Mouse (Mus musculus) hindbrain, postnatal 0 days (tissue): ENCODE measurements around the gene Abi3. TPM values are rescaled to one million over a fixed set of nuclear protein-coding genes. Genes with fewer than 3 reads are reported as not detected.
A peak's percentile ranks its signal among the peaks of the same experiment; 100 is the strongest.

Experiments used
- ATAC-seq: fragments of 200-750 bp; cut with Nextera tagmentation; 2 replicates; pipeline ENCODE4 v1.8.0; 2017; ENCODE audit warnings: mild to moderate bottlenecking, moderate TSS enrichment, moderate library complexity
- DNase-seq: peaks from one replicate; pipeline ENCODE4 v3.0.0-alpha.2; 2015; ENCODE audit warnings: low spot score
- H3K27ac ChIP-seq: fragments of 300-500 bp; sonication (generic); 2 replicates; pipeline ENCODE4 v1.5.1; 2014; ENCODE audit warnings: mild to moderate bottlenecking
- H3K27me3 ChIP-seq: fragments of 300-500 bp; sonication (generic); 2 replicates; pipeline ENCODE4 v1.6.1; 2014; ENCODE audit warnings: low read length, mixed read lengths; ENCODE audit not compliant: insufficient read depth
- H3K36me3 ChIP-seq: fragments of 300-500 bp; sonication (generic); 2 replicates; pipeline ENCODE4 v1.6.1; 2014; ENCODE audit warnings: low read length, mixed read lengths; ENCODE audit not compliant: insufficient read depth
- H3K4me1 ChIP-seq: fragments of 300-500 bp; sonication (generic); 2 replicates; pipeline ENCODE4 v1.6.1; 2014; ENCODE audit warnings: antibody characterized with exemption, low read length, mixed read lengths; ENCODE audit not compliant: insufficient read depth
- H3K4me2 ChIP-seq: fragments of 300-500 bp; sonication (generic); 2 replicates; pipeline ENCODE4 v1.6.1; 2014; ENCODE audit warnings: low read depth, mild to moderate bottlenecking, low read length, moderate library complexity, mixed read lengths
- H3K4me3 ChIP-seq: fragments of 300-500 bp; sonication (generic); 2 replicates; pipeline ENCODE4 v1.5.1; 2014; ENCODE audit warnings: low read length
- H3K9ac ChIP-seq: fragments of 300-500 bp; sonication (generic); replicated peaks from 2 replicates; pipeline ENCODE4 v1.6.1; 2014; ENCODE audit warnings: mild to moderate bottlenecking, low read length, moderate library complexity, mixed read lengths
- H3K9me3 ChIP-seq: fragments of 300-500 bp; sonication (generic); 2 replicates; pipeline ENCODE4 v1.6.1; 2016; ENCODE audit warnings: low read length, mixed read lengths
- CTCF ChIP-seq: IDR thresholded peaks from 2 replicates; pipeline ENCODE4 v1.5.1; 2016; ENCODE audit warnings: antibody characterized with exemption, control low read depth, low read depth
- WGBS: fragments of 180-500 bp; shearing (Covaris S2); extraction: QIAGEN DNeasy Blood & Tissue Kit; methylation state at CpG from one replicate; pipeline ENCODE4 v1.1.7; 2014; 5-methylcytosine and 5-hydroxymethylcytosine counted together
- polyA plus RNA-seq: library from polyadenylated mRNA; unstranded; fragments of >200 nt; fragmentation: Nextera tagmentation; extraction: Ambion mirVana; gene quantifications from 2 replicates; pipeline ENCODE4 v1.2.1, GENCODE M21; 2015
- total RNA-seq: library from RNA; depleted of rRNA; stranded (reverse); fragments of >200 nt; gene quantifications from 2 replicates; pipeline ENCODE4 v1.2.3, GENCODE M21; 2014

The Abi3 gene
- total and polyA plus RNA-seq, 2 experiments from 2014 or later, result 1.9 to 3.1 TPM

DNA sequence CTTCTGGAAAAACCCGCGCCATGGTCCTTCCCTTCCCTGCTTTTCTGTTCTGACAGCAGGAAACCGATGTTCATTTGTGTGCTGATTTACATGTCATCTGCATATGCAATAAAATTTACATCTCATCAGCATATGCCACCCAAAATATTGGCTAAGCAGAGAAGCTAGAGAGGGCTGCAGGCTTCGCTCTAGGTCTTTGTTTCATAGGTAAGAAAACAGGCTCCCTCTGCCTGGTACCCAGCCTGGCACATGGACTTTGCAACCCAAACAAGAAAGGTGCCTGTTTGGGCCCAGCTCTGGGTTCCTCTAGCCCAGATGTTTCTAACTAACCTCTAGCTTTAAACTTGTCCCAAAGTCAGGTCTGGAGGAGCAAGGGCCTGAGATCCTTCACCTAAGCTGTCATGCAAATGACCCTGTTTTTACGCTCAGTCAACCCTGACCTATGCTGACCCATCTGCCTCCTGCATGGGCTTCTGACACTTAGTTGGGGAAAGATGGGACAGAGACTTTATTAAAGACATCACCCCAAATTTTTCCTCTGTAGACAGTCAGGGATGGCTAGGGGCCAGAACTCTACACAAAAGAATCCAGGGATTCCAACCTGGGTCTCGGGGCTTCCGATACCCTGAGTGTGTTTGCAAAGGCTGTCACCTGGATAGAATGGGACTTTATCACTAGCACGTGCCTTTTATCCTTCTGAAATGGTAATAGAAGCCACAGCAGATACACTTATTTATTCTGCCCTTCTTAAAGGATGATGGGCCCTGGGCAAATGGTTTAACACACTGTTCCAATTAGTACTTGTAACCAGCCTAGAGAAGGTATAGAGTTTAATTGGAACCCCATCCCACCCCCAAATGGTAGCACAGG is 3.0 kb downstream of the Abi3 start:
- no peak for TF ChIP-seq CTCF
- DNase-seq (no peak), ATAC-seq (no peak)
- no peak overlapping the region for H3K9ac ChIP-seq
- no peak overlapping the region for H3K4me2 ChIP-seq
- peaks cover 7% of the 10 kb centered on the region for H3K27me3 ChIP-seq
- H3K27ac ChIP-seq, result no peak overlapping the region
- peaks cover 9% of the 10 kb centered on the region; the same call in 1 of the 2 replicates for H3K4me1 ChIP-seq
- H3K4me3 ChIP-seq, result no peak overlapping the region
- WGBS, result 63% methylated on average over 8 of the region's 8 CpGs
- H3K9me3 ChIP-seq, result no peaks in the 10 kb centered on the region
- H3K36me3 ChIP-seq, result no peaks in the 10 kb centered on the region

DNA sequence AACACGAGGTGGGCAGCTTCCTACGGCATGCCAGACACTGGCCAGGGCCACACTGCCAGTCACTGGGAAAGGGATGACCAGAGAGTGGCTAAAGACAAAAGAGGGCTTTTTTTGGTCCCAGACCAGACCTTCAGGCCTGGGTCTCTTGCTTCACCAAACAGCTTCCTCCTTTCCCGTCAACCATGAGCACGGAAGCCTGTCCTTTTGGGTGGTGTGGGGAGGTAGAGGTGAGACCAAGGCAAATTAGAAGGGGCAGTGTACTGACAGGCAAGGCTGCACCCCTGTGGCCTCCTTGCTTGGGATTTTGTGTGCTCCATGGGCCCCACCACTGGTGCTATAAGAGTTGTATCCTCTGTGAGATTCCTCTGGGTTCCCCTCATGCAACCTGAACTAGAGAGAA is 3.7 kb downstream of the Abi3 start:
- H3K4me1 ChIP-seq, result peaks cover 9% of the 10 kb centered on the region; the same call in 1 of the 2 replicates
- H3K9me3 ChIP-seq, result no peaks in the 10 kb centered on the region
- H3K27me3 ChIP-seq, result peaks cover 9% of the 10 kb centered on the region
- no peak for ATAC-seq
- no peak overlapping the region for H3K4me2 ChIP-seq
- no peak overlapping the region for H3K27ac ChIP-seq
- WGBS, result 80% methylated on average over 4 of the region's 4 CpGs
- no peak for TF ChIP-seq CTCF
- H3K4me3 ChIP-seq, result no peak overlapping the region
- no peak for DNase-seq
- H3K36me3 ChIP-seq, result no peaks in the 10 kb centered on the region
- no peak overlapping the region for H3K9ac ChIP-seq

DNA sequence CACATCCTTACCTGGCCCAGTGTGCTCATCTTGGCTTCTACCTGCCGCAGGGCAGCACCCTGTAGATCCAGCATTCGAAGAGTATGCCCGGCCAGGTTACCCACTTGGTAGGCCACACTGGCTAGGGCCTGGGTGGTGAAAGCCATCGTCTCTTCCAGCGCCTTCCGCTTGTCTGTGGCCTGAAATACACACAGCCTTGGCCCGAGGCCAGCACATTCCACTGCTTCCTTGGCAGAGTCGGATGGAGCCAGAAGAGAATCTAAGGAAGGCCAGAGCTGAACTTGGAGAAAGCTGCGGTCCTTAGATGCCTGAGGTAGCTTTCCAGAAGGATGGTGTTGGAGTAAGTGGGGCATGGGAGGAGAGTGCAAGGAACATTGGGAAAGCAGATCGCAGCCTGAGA is 5.2 kb downstream of the Abi3 start, which contains the start of gene Gngt2:
TSS of gene Gngt2 (plus strand) at position 158 of the 400 bp plus-strand sequence.
- Histone ChIP-seq H3K9ac (no peak within 1 kb of the TSS), H3K4me3 (no peak within 1 kb of the TSS), H3K4me1 (peaks cover 9% of the 10 kb centered on the region; the same call in 1 of the 2 replicates), H3K4me2 (no peak within 1 kb of the TSS), H3K36me3 (no peaks in the 10 kb centered on the region), H3K27ac (no peak within 1 kb of the TSS), H3K27me3 (peaks cover 24% of the 10 kb centered on the region), H3K9me3 (no peaks in the 10 kb centered on the region)
- TF ChIP-seq CTCF, result no peak
- DNase-seq (peak; percentile 70), ATAC-seq (no peak)
- 51% methylated on average over 10 of the region's 10 CpGs for WGBS

DNA sequence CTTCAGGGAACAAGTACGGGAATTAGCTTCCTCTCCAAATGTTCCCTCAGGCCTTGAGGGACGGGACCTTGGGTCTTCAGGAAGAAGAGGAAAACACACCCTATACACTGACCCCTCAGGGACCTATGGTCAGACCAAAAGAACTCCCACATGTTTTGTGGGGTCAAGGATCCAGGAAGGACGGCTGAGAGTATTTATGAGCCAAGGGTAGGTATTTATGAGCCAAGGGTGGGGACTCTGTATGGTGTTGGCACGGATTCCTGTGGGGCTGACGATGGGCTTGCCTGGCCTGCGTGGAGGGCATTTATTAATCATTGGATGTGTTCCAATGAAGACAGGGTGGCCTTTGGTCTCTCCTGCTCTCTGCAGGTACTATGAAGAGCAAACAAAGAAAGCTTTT is 5.8 kb downstream of the Abi3 start:
- no peak for TF ChIP-seq CTCF
- Histone ChIP-seq H3K4me1 (peaks cover 9% of the 10 kb centered on the region; the same call in 1 of the 2 replicates), H3K9me3 (no peaks in the 10 kb centered on the region), H3K27me3 (peaks cover 30% of the 10 kb centered on the region), H3K27ac (no peak overlapping the region), H3K9ac (no peak overlapping the region), H3K4me3 (no peak overlapping the region), H3K4me2 (no peak overlapping the region), H3K36me3 (no peaks in the 10 kb centered on the region)
- ATAC-seq (no peak), DNase-seq (no peak)
- 51% methylated on average over 6 of the region's 6 CpGs for WGBS

DNA sequence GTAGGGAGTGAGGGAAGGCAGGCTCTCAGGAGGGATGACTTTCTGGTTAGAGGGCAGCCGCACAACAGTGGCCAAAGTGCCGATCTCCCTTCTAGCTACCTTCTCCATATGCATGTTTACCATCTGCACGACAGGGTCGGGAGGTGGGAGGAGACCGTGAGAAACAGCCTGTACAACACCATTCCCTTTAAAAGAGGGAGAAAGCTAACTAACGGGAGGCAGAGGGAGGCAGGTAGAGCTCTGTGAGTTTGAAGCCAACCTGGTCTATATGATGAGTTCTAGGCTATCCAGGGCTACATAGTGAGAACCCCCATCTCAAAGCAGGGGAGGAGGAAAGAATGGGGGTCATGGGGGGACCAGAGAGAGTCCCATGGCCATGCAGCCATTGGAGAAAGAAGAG is 6.4 kb downstream of the Abi3 start:
- Histone ChIP-seq H3K36me3 (no peaks in the 10 kb centered on the region), H3K9ac (no peak overlapping the region), H3K4me2 (no peak overlapping the region), H3K27me3 (peaks cover 36% of the 10 kb centered on the region), H3K4me3 (no peak overlapping the region), H3K4me1 (peaks cover 12% of the 10 kb centered on the region; the same call in 1 of the 2 replicates), H3K9me3 (no peaks in the 10 kb centered on the region), H3K27ac (no peak overlapping the region)
- ATAC-seq, result no peak
- no peak for TF ChIP-seq CTCF
- 49% methylated on average over 6 of the region's 6 CpGs for WGBS
- DNase-seq, result no peak

DNA sequence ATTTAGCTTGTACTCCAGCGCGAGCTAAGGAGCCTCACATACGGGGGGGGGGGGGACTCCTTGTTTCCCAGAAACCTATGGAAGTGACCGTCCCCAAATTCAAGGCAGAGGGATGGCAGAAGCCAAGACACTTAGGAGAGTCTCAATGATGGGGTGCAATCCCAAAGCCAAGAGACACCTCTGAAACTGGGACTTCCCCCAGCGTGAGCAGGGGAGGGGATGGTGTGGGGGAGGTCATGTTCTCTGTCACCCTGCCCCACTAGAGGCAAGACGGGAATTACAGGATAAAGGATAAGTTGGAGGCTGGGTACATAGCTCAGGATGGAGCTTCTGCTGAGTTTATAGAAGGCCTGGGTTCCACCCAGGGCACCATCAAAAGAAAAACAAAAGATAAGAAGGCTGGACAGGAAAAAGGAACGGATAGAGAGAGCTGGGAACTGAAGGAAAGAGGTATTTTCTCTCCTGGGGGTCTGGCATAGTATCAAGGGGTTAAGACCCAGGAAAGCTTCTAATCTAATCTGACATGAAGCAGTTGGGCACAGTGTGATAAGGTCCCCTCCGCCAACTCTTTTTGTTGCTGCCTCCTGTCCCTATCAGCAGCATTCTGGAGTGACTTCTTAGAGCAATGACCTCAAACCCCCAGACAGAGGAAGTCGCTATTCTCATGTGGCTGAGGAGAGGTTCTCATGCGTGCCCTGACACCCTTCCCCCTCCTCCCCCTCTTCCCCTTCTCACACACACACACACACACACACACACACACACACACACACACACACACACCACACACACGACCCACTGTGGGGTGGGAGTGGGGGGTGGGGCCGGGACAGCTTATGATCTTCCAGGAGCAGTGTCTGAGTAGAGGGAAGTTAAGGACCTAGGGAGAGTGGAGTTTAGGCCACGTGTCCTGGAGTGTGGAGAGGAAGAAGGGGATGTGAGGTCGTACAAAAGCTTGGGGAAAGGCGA is 7.2 kb downstream of the Abi3 start:
- ATAC-seq, result no peak
- Histone ChIP-seq H3K4me2 (no peak overlapping the region), H3K4me1 (peaks cover 17% of the 10 kb centered on the region), H3K36me3 (no peaks in the 10 kb centered on the region), H3K9me3 (no peaks in the 10 kb centered on the region), H3K27me3 (peaks cover 44% of the 10 kb centered on the region), H3K4me3 (no peak overlapping the region), H3K27ac (no peak overlapping the region), H3K9ac (no peak overlapping the region)
- DNase-seq, result no peak
- TF ChIP-seq CTCF, result no peak
- WGBS, result 22% methylated on average over 15 of the region's 15 CpGs
